Mouse (Mus musculus) embryonic facial prominence, embryonic 14.5 days (tissue): ENCODE measurements at regions not wholly inside any gene's neighbourhood (a gene's known extent, or its start where the extent isn't known, plus 50 kb on each side); places are given as distances from the start of the nearest gene placed in this dataset.

Source experiments
- ATAC-seq: fragments of 200-750 bp; cut with Nextera tagmentation; 2 replicates; pipeline ENCODE4 v1.8.0; 2017; ENCODE audit warnings: low read depth, moderate number of reproducible peaks, moderate TSS enrichment
- DNase-seq: peaks from one replicate; pipeline ENCODE4 v3.0.0-alpha.2; 2015; ENCODE audit warnings: low spot score
- H3K27ac ChIP-seq: fragments of 300-500 bp; sonication (generic); replicated peaks from 2 replicates; pipeline ENCODE4 v1.5.1; 2014; ENCODE audit warnings: low read depth, mild to moderate bottlenecking, low read length, moderate library complexity
- H3K27me3 ChIP-seq: fragments of 300-500 bp; sonication (generic); replicated peaks from 2 replicates; pipeline ENCODE4 v1.6.1; 2014; ENCODE audit warnings: low read length; ENCODE audit not compliant: control insufficient read depth, insufficient read depth
- H3K36me3 ChIP-seq: fragments of 300-500 bp; sonication (generic); 2 replicates; pipeline ENCODE4 v1.6.1; 2014; ENCODE audit warnings: low read length, mixed read lengths; ENCODE audit not compliant: control insufficient read depth, insufficient read depth
- H3K4me1 ChIP-seq: fragments of 300-500 bp; sonication (generic); 2 replicates; pipeline ENCODE4 v1.6.1; 2014; ENCODE audit warnings: antibody characterized with exemption, low read length; ENCODE audit not compliant: control insufficient read depth, insufficient read depth
- H3K4me2 ChIP-seq: fragments of 300-500 bp; sonication (generic); 2 replicates; pipeline ENCODE4 v1.6.1; 2014; ENCODE audit warnings: low read depth, mild to moderate bottlenecking, low read length, moderate library complexity, mixed read lengths
- H3K4me3 ChIP-seq: fragments of 300-500 bp; sonication (generic); 2 replicates; pipeline ENCODE4 v1.5.1; 2014; ENCODE audit warnings: low read depth, mild to moderate bottlenecking, low read length
- H3K9ac ChIP-seq: fragments of 300-500 bp; sonication (generic); 2 replicates; pipeline ENCODE4 v1.6.1; 2014; ENCODE audit warnings: low read depth, mild to moderate bottlenecking, low read length, moderate library complexity, mixed read lengths
- H3K9me3 ChIP-seq: fragments of 300-500 bp; sonication (generic); 2 replicates; pipeline ENCODE4 v1.6.1; 2016; ENCODE audit warnings: low read length; ENCODE audit not compliant: control insufficient read depth
- WGBS: fragments of 180-500 bp; shearing (Covaris S2); extraction: QIAGEN DNeasy Blood & Tissue Kit; methylation state at CpG from one replicate; pipeline ENCODE4 v1.1.7; 2014; 5-methylcytosine and 5-hydroxymethylcytosine counted together

DNA sequence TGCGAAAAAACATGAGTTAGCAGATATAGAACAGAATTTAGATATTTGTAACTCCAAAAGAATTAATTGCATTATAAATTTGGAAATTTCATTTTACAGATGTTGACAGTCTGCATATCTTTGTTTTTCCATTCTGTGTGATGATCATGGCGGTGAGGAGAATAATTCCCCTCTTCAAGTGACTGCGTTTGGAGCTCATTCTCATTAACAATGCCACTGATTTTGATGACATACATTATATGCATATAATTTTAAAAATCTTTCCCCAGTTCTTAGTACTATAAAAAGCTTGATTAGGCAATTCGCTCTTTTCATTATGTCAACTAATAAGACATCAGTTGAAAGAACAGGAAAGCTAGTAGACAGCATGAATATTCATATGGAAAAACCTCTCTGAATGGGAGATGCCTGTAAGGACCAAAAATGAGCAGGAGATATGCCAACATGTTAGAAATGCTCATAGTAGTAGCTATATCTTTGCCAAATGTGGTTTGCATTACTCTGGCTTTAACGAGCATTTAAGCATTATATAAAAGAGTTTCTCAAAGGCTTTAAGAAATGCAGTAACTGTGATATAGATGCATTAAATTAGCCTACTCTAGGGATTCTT is 849.2 kb upstream of the Cldn34c4 start:
- Histone ChIP-seq H3K4me3 (no peak overlapping the region), H3K4me2 (no peak overlapping the region), H3K9ac (no peak overlapping the region), H3K9me3 (no peaks in the 10 kb centered on the region), H3K27me3 (no peaks in the 10 kb centered on the region), H3K4me1 (no peaks in the 10 kb centered on the region), H3K27ac (no peak overlapping the region), H3K36me3 (no peaks in the 10 kb centered on the region)
- ATAC-seq (no peak), DNase-seq (no peak)
- 78% methylated on average over 5 of the region's 5 CpGs for WGBS

DNA sequence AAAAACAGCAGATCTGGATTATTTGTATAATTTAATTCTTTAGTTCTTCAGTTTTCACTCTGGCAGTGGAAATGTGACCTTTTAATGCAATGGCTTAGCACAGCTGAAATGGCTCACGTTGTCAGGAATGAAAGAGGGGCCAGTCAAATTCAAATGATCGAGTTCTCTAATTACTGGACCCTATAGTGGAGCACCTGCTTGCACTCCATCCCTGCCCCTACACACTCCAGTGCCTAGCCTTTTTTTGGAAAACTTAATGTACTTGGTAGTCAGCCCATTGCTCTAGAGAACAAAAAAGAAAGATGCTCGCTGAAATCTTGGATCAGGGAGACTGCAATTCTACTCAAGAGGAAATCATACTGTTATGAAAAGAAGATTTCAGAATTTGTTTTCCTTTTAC is 841.0 kb upstream of the Cldn34c4 start:
- Histone ChIP-seq H3K4me2 (no peak overlapping the region), H3K27ac (no peak overlapping the region), H3K4me1 (no peaks in the 10 kb centered on the region), H3K4me3 (no peak overlapping the region), H3K36me3 (no peaks in the 10 kb centered on the region), H3K9me3 (no peaks in the 10 kb centered on the region), H3K9ac (no peak overlapping the region), H3K27me3 (no peaks in the 10 kb centered on the region)
- DNase-seq (no peak), ATAC-seq (no peak)
- WGBS: 31% methylated on average over 3 of the region's 3 CpGs

- 0 out of 2 replicates have a peak, but pooled peaks have one; percentile 50 for ATAC-seq
Observed at GRCm38 (mm10) chrX:128576269-128576871, 840.0 kb upstream of the Cldn34c4 start.

More at GRCm38 (mm10) chrX:128576269-128576871, 840.0 kb upstream of the Cldn34c4 start:
- Histone ChIP-seq H3K4me2 (no peak overlapping the region), H3K36me3 (no peaks in the 10 kb centered on the region), H3K27ac (no peak overlapping the region), H3K9me3 (no peaks in the 10 kb centered on the region), H3K9ac (no peak overlapping the region), H3K4me1 (no peaks in the 10 kb centered on the region), H3K4me3 (no peak overlapping the region), H3K27me3 (no peaks in the 10 kb centered on the region)
- WGBS: 13% methylated on average over 5 of the region's 5 CpGs
- peak; percentile 48 for DNase-seq
